Mouse (Mus musculus) bone marrow, adult 2 months (tissue): Measurements from ENCODE around the gene Gm47995.
"Not testable (repeated sequence)": the region's sequence is repeated elsewhere in the genome, so short reads cannot be mapped to it uniquely, and the experiment has no call there.

ENCODE experiments used
- CTCF ChIP-seq: fragments of 200-500 bp; IDR thresholded peaks from 2 replicates; pipeline ENCODE4 v1.5.1; 2011; ENCODE audit warnings: low read length, control low read depth; ENCODE audit not compliant: control insufficient read depth, insufficient read depth
- POLR2A ChIP-seq: fragments of 200-500 bp; IDR thresholded peaks from 2 replicates; pipeline ENCODE4 v1.6.1; 2011; ENCODE audit warnings: low read depth, mild to moderate bottlenecking, control low read depth, low read length, borderline replicate concordance; ENCODE audit not compliant: control insufficient read depth

DNA sequence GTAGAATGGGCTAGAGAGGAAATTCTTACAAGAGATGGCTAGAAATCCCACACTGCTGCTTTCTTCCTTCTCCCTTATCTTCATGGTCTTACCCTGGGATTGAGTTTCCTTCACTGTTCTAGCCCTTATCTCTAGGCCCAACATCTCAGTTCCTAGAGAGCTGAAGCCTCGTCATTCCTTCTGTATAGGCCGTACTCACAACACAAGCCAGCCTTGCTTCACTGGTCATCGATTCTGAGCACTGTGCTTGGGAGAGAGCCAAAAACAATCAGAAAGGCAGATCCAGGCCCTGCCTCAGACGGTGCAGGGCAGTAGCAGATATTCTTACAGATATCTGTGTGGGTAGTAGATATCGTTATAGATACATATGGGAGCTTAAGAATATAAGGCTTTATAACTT, 10.2 kb downstream of the Gm47995 start:
- TF ChIP-seq POLR2A, CTCF: not testable (repeated sequence)
